In genomic region chr3:133726831-133727230, GRCm38 (mm10) we compare ENCODE assay signal across 26 mouse cellular contexts.
"Had no signal": no experiment of that assay in that cellular context is flagged by ENCODE, and none has a peak within 500 bp of the region (broad histone marks: within the 10 kb centered on the region; RNA-seq: fewer than 3 reads in every experiment).

No protein-coding gene starts in this region.

- H3K27me3 ChIP-seq: heart, embryonic 12.5 days; hindbrain, embryonic 12.5 days; intestine, embryonic 15.5 days; limb, embryonic 12.5 days; liver, embryonic 13.5 days; liver, embryonic 15.5 days had no signal

- H3K9ac ChIP-seq: heart, embryonic 12.5 days; hindbrain, embryonic 12.5 days; hindbrain, embryonic 14.5 days; intestine, embryonic 15.5 days; limb, embryonic 12.5 days; liver, embryonic 13.5 days; liver, embryonic 15.5 days; liver, postnatal 0 days had no signal

- H3K27ac ChIP-seq: gastrocnemius, adult 2 months; heart, embryonic 10.5 days; hindbrain, embryonic 10.5 days; hindbrain, embryonic 12.5 days; hindbrain, embryonic 14.5 days; intestine, embryonic 15.5 days; kidney, postnatal 0 days; layer of hippocampus, adult 2 months; limb, embryonic 10.5 days; limb, embryonic 12.5 days; liver, embryonic 13.5 days; liver, embryonic 15.5 days had no signal

- H3K4me2 ChIP-seq: heart, embryonic 12.5 days; hindbrain, embryonic 12.5 days; hindbrain, embryonic 14.5 days; intestine, embryonic 15.5 days; limb, embryonic 12.5 days; liver, embryonic 11.5 days; liver, embryonic 13.5 days; liver, embryonic 15.5 days had no signal

- H3K9me3 ChIP-seq: heart, embryonic 10.5 days; heart, embryonic 12.5 days; hindbrain, embryonic 10.5 days; hindbrain, embryonic 12.5 days; intestine, embryonic 15.5 days; limb, embryonic 10.5 days; limb, embryonic 12.5 days; liver, embryonic 13.5 days; liver, embryonic 15.5 days had no signal

- DNase-seq: gastrocnemius, adult 2 months; gastrocnemius, postnatal 10 days; gastrocnemius, postnatal 25 days; heart, adult 18-20 months; heart, postnatal 10 days; heart, postnatal 4 days; kidney, postnatal 4 days; liver; liver, embryonic 13.5 days; liver, postnatal 0 days; lung, adult 2 months had no signal

- H3K4me3 ChIP-seq: gastrocnemius, adult 2 months; heart, embryonic 10.5 days; heart, embryonic 12.5 days; hindbrain, embryonic 10.5 days; hindbrain, embryonic 12.5 days; intestine, embryonic 15.5 days; layer of hippocampus, adult 2 months; limb, embryonic 10.5 days; limb, embryonic 12.5 days; liver, embryonic 13.5 days; liver, embryonic 15.5 days had no signal

- H3K4me1 ChIP-seq: heart, embryonic 10.5 days; hindbrain, embryonic 10.5 days; hindbrain, embryonic 12.5 days; intestine, embryonic 15.5 days; limb, embryonic 10.5 days; limb, embryonic 12.5 days; liver, embryonic 13.5 days; liver, embryonic 15.5 days had no signal

- H3K36me3 ChIP-seq: heart, embryonic 10.5 days; heart, embryonic 12.5 days; hindbrain, embryonic 10.5 days; hindbrain, embryonic 12.5 days; intestine, embryonic 15.5 days; limb, embryonic 10.5 days; limb, embryonic 12.5 days; liver, embryonic 13.5 days; liver, embryonic 15.5 days had no signal

- ATAC-seq: hindbrain, embryonic 16.5 days; inflammation-experienced regulatory T-cells, adult 6 months; intestine, embryonic 15.5 days; intestine, postnatal 0 days; liver, postnatal 0 days had no signal
